Mouse (Mus musculus) heart, postnatal 4 days (tissue): ENCODE data around the gene Ppp1r12b. TPM values are rescaled to one million over a fixed set of nuclear protein-coding genes. Genes with fewer than 3 reads are reported as not detected.
"Not testable (repeated sequence)": the region's sequence is repeated elsewhere in the genome, so short reads cannot be mapped to it uniquely, and the experiment has no call there.

Source experiments
- DNase-seq: peaks from one replicate; pipeline ENCODE4 v3.0.0; 2021
- total RNA-seq, 2 experiments: library from RNA; stranded (reverse); gene quantifications; 2 replicates each; pipeline ENCODE4 v1.2.3; 2021

Gene Ppp1r12b
- total RNA-seq, 2 experiments from 2014 or later, result 118 to 124 TPM

DNA sequence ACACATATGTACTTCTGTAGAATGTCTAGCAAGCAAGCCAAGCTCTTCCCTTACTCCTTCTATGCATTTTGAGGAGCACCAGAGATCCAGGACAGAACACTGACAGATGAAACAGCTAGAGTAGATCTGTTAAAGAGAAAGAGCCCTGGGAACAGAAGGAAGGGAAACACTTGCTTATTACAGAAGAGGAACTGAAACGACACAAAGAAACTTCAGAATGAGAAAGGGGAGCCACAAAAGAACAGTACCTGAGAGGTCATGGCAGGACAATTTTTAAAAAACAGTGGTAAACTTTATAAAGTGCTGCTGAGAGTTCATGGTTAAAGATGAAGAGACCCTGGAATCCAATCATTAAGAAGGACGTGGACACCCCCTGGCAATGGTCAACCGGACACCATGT lies 105.4 kb downstream of the Ppp1r12b start:
- DNase-seq, result no peak

DNA sequence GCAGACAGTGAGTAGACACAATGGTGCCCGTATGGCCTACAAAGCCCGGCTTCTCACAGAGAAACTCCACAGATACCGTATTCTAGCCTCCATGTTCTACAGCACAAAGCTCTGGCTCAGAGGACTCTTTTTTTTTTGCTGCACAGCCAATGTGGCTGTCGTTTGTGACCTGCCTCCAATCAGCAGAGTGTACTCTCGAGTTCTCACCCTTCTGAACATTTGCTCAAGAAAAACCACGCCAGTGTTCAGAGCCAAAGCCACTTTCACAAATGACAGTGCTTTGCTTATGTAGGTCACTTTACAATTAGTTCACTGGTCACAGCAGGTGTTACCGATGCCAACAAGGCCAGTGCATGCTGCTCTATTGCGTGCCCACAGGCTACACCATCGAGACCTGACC lies 107.9 kb downstream of the Ppp1r12b start:
- no peak for DNase-seq

DNA sequence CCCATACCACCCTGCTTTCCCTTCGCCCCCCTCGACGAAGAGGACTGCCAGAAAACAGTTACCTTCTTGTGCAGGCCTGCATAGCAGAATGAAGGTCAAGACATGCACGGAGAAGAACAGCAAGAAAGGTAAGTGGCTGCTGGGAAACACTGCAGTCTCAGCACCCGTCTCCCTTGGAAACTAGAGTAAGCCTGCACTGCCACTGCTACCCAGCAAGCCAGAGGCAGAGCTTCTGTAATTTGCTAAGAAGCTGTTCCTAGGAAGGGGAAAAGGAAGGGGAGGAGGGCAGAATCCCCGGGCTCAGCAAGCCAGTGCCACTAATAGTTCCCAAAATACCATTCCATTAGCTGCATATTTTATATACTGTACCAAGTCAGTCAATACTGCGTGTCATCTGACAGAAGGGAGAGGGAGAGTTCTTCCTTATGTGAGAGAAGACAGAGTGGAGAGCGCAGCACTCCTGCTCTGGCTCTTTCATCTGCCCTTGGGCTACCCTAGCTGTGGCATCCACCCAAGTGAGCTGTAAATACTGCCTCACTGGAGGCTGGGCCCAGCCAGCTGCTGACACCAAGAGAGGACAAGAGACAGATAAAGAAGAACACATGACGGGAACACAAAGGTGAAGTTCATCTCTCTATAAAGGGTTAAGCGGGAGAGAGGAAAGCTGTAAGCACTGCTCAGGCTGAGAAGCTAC lies 109.3 kb downstream of the Ppp1r12b start:
- DNase-seq, result peak; percentile 71

DNA sequence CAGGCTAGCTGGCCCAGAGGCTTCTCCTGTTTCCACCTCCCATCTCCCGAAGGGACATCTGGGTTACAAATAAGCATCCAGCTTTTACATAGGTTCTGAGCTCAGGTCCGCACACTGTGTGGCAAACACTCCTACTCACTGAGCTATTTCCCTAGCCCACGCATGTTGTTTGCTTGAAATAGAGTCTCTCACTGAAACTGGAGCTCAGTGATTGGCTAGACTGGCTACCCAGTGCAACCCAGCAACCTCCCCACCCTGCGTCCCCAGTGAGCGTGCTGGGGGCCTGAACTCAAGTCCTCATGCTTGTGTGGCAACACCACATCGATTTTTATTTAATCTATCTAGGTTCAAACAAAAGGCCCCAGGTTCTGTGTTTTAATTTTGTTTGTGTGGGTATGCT lies 112.4 kb downstream of the Ppp1r12b start:
- DNase-seq, result no peak

DNA sequence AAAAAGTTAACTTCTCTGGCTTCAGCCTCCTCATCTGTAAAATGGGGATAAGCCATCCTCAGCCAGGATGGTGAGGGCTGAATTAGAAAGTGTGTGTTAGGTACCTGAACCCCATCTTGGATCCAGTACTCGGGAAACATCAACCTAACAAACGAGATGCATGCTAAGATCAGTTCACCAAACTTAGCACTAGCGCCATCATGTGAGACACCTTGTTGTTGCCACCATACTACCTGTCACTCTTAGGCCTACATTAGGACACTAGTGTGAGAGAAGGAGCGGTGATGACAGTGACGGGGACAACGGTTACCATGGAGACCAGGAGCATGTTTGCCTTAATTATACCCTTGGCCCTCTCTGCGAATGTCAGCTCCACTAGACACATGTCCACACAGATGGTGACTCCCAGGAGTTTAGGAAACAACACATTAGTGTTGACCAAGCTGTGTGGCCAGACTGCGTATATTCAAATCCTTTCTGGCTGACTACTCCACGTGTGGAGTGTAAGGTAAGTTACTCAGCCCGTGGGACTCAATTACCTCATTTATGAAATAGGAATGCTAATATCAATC lies 118.7 kb downstream of the Ppp1r12b start:
- no peak for DNase-seq

DNA sequence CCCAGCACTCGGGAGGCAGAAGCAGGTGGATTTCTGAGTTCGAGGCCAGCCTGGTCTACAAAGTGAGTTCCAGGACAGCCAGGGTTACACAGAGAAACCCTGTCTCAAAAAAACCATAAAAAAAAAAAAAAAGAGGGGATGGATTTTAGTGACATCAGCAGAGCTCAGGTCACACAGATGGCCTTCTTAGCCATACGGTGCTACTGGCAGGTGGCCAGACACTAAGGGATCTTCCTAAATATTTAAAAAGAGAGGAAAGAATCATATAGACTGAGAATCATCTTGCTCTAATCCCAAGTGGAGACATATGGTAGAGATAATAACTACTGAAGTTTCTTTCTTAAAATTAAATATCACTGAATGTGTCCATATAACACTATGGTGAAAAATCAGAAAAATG lies 124.9 kb downstream of the Ppp1r12b start:
- not testable (repeated sequence) for DNase-seq

DNA sequence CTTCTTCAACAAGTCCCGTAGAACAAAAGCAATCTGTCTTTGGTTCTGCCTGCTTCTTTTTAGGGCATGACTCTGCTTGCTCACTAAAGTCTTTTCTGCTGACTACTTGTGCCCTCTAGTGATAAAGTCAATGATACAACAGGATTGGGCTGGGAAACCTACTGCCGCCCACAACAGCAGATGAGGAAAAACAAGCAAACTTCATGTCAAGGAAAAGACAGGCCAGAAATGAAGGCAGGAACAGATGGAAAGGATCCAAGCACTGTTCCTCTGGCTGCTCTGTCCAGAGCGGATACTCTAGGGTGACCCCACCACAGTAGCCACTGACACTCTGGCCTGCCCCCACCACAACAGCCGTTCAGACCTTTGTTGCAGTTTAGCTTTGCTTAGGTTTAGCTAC lies 126.1 kb downstream of the Ppp1r12b start:
- no peak for DNase-seq

DNA sequence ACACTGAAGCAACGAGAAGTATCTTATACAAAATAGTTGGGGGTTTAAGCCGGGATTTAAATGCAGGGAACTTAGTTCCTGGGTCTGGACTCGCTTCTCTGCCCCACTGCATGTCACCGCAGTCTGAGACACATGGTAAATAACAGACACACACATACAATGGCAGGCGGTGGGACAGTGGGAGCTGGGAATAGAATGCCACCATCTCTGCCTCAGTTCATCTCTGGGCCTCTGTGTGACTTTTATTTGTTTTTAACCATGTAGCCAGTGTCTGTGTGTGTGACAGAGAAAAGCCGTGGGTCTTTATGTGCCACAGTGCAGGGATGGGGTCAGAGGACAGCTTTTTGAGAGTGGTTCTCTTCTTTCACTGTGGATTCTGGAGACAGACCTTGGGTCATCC lies 130.8 kb downstream of the Ppp1r12b start:
- DNase-seq, result no peak

DNA sequence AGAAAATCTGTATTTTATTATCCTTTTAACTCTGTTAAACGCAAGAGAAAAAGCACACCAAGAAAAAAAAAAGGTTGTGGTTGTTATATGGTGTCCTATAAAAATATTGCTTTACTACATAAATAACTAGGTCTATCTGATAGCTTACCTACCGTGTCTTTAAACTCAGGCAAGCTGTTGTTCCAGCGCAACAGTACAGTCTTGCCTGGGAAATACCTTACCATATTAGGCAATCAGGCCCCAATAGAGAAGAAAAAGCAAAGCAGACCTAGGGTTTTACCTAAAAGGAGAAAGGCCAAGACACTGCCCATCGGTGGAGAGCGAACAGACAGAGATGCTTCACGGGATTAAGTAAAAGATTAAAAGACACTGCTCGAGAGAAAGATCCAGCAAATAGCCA lies 131.9 kb downstream of the Ppp1r12b start:
- no peak for DNase-seq

DNA sequence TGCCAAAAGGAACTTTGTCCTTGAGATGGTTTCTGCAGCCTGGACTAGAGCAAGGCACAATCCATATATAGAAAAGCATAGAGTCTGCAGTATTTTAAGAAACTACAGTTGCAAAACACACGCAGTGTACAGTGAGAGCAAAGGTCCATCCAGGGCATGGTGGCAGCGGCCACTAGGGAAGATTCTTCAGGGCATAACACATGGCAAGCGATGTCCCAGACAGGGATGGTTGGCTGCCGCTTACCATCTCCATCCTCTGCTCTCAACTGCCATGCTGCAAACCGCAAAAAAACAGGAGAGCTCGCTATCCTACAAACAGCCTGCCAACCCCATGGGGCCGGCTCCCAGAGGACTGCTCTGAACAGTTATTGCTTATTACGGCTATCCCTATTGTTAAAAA lies 132.4 kb downstream of the Ppp1r12b start:
- DNase-seq, result no peak

DNA sequence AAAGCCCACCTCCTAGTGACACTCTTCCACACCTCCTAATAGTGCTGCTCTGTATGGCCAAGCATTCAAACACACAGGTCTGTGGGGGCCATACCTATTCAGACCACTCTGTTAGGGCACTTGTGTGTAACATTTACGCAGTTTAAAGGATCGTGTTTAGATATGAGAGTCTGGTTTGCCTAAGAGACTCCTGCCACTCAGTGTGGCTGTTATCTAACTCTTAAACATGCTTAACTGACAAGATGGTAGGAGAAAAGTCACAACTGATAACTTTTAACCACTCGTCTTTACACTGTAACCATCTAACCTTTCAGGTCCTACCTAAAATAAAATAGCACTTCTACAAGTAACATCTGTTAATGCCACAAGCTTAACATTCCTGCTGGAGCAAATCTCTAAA lies 134.9 kb downstream of the Ppp1r12b start:
- no peak for DNase-seq

DNA sequence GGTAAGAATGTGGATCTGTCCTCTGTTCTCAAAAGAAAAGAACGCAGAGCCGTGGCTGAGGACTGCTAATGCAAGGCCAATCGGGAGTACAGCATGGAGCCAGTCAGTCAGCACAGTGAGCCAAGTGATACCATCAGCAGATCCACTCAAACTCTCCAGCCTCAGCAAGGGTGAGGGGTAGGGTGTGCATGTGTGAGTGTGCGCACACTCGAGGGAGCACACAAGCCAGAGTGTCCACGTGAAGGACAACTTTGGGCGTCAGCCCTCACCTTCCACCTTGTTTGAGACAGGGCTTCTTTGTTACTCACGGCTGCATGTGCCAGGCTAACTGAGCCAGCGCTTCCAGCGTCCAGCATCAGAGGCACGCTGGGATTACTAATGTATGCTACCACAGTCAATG lies 136.5 kb downstream of the Ppp1r12b start:
- DNase-seq, result no peak

DNA sequence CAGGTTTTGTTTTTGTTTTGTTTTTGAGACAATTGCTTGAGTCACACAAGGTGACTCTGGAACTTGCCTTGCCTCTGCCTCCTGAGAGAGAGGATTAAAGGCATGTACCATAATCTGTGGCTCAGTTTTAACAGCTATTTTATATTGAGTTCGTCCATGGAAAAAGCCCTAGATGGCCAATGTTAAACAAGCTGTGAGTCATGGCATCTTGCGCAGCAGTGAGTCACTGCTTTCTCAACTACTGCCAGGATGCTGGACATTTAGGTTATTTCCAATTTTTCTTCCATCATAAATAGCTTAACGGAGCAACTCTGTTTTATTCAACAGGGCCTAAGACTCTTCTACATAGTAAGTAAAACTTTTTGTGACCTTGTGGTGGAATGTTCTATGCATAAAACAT lies 137.0 kb downstream of the Ppp1r12b start:
- no peak for DNase-seq

DNA sequence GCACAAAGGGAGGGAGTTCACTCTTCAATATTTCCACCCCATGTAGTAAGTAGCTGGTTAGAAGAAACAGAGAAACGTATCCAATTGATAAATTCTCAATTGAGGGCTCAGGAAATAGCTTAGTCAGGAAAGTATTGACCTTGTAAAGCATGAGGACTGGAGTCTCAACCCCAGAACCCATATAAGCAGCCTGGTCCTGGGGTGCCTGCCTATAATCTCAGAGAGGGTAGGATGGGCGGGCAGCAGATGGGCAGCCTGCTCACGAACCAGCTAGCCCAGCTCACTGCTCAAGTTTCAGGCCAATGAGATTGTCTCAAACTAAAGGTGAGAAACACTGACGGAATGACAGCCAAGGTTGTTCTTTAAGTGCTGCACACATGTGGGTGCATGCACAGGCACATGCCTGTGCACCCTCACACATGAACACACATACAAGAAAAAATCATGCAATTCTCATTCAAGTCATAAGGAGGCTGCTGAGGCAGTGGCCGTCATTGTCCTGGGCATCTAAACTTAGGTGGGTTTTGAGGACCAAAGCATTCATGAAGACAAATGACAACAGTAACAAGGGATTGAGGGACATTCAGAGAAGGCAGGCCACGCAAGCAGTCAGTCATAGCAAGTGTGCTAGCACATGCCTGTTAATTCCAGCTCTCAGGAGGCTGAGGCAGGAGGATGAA lies 137.7 kb downstream of the Ppp1r12b start:
- no peak for DNase-seq

DNA sequence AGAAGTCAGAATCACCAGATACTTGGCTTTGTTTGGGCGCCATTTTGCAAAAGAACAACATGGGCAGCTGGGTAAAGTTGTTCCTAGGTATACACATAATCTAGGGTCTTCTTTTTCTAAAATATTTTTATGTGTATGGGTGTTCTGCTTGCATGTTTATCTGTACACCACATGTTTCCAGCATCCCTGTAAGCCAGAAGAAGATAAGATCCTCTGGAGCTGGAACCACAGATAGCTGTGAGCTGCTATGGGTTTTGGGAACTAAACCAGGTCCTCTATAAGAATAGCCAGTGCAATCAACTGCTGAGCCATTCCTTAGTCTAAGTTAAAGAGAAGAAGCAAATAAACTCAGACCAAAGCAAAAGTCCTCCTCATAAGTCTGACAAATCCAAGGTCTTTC lies 138.6 kb downstream of the Ppp1r12b start:
- no peak for DNase-seq

DNA sequence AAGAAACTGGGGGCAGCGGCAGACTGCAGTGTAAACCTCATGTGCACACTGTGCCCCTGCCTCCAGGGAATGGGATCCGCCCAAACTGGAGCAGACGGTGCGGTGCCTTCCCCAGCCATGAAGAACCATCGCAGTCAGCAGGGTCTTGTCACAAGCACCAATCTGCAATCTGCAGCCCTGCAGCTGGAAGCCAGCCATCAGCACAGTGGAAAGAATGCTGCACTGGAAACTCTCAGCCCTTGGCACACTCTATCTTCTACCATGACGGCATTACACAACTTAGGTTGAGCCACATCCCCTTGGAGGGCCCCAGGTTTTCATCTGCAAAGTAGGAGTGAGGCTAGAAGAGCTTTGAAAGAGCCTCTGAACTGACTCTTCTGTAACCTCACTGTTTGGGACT lies 139.1 kb downstream of the Ppp1r12b start:
- peak; percentile 86 for DNase-seq

DNA sequence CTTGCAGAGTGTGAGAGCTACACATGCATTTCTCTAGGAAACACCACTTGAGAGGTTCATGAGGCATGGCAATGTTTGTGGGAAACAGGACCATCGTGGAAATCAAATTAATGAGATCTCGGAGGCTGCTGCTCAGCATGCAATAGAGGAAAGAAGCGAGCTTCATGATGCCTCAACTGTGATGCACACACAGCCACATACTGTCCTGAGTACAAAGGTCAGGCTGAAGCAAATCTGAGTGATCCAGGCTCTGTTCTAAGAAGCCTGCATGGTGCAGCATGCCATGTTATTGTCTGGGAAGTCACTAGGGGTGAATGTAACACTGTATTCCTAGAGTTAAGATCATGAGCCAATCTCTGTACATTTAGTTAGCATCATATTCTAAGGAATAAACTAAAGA lies 140.0 kb downstream of the Ppp1r12b start:
- no peak for DNase-seq

DNA sequence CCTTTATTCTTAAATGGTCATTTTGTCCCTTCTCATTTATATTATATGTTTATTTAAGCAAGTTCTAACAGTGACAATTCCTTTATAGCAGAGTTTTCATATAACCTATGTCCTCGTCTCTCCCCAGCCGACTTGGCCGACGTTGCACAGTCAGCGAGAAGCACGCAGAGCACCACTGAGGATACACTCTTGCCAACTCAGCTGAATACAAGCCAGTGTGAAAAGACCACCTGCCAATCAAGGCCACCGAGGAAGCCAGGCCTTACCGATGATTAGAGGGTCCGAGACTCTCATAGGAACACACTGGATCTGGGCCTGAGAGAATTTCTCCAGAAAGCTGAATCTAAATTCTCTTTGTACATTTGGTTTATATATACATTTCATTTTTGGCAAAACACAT lies 150.3 kb downstream of the Ppp1r12b start:
- no peak for DNase-seq

DNA sequence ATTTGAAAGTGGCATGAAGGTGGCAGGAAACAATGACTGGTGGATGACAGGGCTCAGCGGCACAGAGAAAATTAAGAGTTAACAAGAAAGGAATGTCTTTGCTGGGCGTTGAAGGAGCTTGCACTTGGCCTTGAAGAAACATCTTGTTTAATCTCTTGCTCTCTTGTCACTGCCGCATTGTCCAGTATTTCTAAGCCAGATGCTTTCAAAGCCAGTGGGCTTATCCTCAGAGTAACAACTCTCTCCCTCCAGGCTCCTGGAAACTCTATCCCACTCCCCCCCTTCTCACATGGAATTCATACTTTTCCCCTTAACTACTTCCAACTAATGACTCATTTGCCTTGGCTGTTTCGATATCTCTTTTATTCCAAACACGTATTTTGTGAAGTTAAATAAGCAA lies 151.4 kb downstream of the Ppp1r12b start:
- peak; percentile 32 for DNase-seq

DNA sequence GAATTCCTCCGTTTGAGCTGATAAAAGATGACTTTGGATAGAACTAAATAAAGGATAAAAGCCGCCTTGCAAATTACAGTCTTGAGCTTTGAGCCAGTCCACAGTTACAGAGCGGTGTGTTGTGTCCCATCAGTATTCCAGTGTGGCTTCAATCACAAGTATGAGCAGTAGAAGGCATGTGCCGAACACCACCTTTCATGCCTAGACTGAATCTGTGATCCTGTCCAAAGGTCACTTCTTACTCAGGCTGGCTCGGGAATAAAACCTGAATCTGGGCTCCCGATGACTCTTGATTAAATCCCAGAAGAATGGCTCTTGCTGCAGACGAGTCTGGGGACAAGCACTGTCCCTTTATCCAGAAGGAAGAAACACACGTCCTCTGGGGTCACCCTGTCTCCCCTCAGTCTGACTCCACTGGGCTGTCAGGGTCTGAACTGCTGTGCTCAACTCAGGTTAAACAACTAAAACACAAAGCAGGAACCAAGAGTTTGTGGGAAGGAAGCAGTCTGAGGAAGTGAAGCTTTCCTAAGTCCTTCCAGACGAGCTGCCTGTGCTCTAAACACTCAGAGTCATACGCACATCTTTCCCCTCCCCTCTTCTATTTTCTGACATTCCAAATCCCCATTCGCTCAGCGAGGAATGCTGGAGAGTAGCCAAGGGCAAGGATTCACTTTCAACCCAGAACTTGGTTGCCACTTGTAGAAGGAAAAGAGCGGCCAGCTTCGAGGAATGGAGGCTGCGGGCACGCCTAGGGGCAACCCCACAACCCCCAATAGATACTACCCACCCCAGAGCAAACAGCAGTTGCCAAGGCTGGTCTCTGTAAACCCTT lies 152.2 kb downstream of the Ppp1r12b start:
- peak; percentile 86 for DNase-seq

DNA sequence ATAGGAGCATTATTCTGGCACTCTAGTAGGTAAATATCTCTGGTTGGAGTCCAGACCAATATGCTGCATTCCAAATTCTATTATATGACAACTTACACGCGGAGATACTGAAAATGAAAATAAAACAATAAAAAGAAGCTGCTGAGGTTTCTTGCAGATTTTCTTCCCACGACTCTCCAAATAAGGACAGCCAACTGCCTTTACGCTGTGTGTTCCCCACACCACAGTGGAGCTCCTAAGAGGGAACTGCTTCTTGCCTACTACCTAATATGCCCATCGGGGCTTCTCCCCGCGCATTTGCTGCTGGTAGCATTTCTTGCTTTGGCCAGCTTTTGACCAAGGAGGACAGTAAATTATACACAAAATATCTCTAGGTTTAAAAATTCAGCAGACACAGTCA lies 154.0 kb downstream of the Ppp1r12b start:
- DNase-seq, result no peak

DNA sequence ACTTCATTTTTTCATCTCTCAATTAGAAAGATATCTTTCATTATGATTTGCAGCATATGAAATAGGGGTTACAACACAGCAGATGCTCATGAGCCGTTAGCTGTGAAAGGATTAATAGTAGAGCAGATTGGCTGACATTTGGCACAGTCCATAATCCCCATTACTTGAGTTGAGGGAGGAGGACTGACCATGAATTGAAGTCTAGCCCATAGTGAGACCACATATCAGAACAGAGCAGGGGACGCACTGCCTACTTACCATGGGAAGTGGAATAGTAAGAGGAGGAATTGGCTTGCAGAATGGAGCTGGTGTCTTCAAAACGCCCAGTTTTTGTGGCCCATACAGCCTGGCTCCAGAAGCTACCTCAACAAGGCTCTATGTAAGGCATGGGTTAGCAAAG lies 159.2 kb downstream of the Ppp1r12b start:
- DNase-seq, result no peak

DNA sequence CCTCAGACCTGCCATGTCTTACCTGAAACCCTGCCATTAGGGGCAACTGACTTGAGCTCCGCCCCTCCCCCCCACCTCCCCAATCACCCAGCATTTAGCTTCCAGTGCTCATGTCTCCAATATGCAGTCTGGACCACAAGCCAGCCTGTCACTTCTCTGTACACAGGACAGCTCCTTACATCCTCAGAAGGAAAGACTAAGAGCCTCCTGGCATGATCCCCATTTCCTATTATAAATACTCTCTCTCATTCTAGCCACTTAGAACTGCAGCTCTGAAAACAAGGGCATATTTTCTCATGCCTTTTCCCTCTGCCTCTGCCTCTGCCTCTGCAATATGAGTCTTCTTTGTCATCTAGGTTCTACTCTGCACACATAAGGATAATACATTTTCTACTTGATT lies 159.7 kb downstream of the Ppp1r12b start:
- no peak for DNase-seq
